In the genomic region with DNA sequence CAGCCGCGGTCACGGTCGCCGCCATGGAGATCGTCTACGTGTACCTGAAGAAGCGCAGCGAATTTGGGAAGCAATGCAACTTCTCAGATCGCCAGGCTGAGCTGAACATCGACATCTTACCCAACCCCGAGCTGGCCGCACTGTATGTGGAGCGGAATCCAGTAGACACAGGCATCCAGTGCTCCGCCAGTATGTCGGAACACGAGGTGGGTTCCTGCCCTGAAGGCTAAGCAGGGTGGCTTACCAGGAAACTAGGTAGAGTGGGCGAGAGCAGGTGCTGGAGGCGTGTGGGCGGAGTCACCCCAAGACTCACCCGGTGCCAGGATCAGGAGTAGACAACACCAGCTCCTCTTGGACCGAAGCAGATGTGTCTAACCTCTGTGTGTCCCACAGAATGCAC, we compare ENCODE assay signal across 25 mouse cellular contexts. TPM values are rescaled to one million over a fixed set of nuclear protein-coding genes. Genes with fewer than 3 reads are reported as not detected.
DNase-seq lines count a peak whose midpoint lies in the region; TF ChIP-seq lines count a peak whose summit lies in the region.
"Had no signal": no experiment of that assay in that cellular context is flagged by ENCODE, and none has a peak within 500 bp of the region (broad histone marks: within the 10 kb centered on the region; RNA-seq: fewer than 3 reads in every experiment).

No protein-coding gene starts in this region.

- H3K4me3 ChIP-seq in E14TG2a.4 (replicated peaks; ENCODE audit: low read length) (peak overlapping the region; percentile 74), ES-Bruce4 (ENCODE audit: low read depth, low read length) (peak overlapping the region; percentile 43), ES-E14 (ENCODE audit: insufficient read depth in 1 of 2, low read depth in 1 of 2, low read length in 2 of 2, poor library complexity in 1 of 2, severe bottlenecking in 1 of 2) (peak overlapping the region; percentile 52 to 69)
- H3K4me3 ChIP-seq: embryonic facial prominence, embryonic 13.5 days; embryonic facial prominence, embryonic 15.5 days; erythroblast, embryonic 14.5 days; forebrain, embryonic 10.5 days; forebrain, embryonic 12.5 days had no signal

- no peak for TF ChIP-seq POLR2A in ES-Bruce4 (IDR thresholded peaks at IDR 0.05; ENCODE audit: insufficient read depth, low read length)

- TF ChIP-seq EP300 in ES-Bruce4 (IDR thresholded peaks at IDR 0.05; ENCODE audit: insufficient read depth, low read depth, low read length), result no peak

- in situ Hi-C loops in ES-E14 (cut with MboI; ENCODE audit: low sequenced_read_pairs in 2 of 2, unreplicated experiment in 2 of 2), result loop anchor here in 1 of 2 experiments (25.0 kb wide), 1 partner anchor 179 kb away; no protein-coding TSS in a partner anchor

- H3K36me3 ChIP-seq in E14TG2a.4 (ENCODE audit: insufficient read depth, low read length), result no peaks in the 10 kb centered on the region
- no peaks in the 10 kb centered on the region for H3K36me3 ChIP-seq in ES-Bruce4 (ENCODE audit: control insufficient read depth, insufficient read depth, low read length, poor library complexity, severe bottlenecking)
- no peaks in the 10 kb centered on the region for H3K36me3 ChIP-seq in ES-E14 (ENCODE audit: control insufficient read depth, insufficient read depth, low read length, poor library complexity, severe bottlenecking)
- H3K36me3 ChIP-seq: embryonic facial prominence, embryonic 13.5 days; embryonic facial prominence, embryonic 15.5 days; forebrain, embryonic 10.5 days; forebrain, embryonic 12.5 days had no signal

- H3K27me3 ChIP-seq in E14TG2a.4 (ENCODE audit: insufficient read depth, low read length) (peaks cover 27% of the 10 kb centered on the region), ES-Bruce4 (ENCODE audit: control insufficient read depth, insufficient read depth, low read length, poor library complexity, severe bottlenecking) (no peaks in the 10 kb centered on the region)
- H3K27me3 ChIP-seq: embryonic facial prominence, embryonic 13.5 days had no signal

- H3K27ac ChIP-seq in ES-Bruce4 (ENCODE audit: insufficient read depth, low read length) (no peak overlapping the region), ES-E14 (ENCODE audit: insufficient read depth, low read depth, low read length, poor library complexity, severe bottlenecking) (no peak overlapping the region)
- H3K27ac ChIP-seq: embryonic facial prominence, embryonic 13.5 days; embryonic facial prominence, embryonic 15.5 days; forebrain, embryonic 10.5 days; forebrain, embryonic 12.5 days had no signal

- peak overlapping the region; percentile 13; the same call in 1 of the 2 replicates for H3K9ac ChIP-seq in ES-Bruce4 (ENCODE audit: low read depth, poor library complexity, severe bottlenecking)
- H3K9ac ChIP-seq in ES-E14 (ENCODE audit: insufficient read depth, low read depth, low read length, poor library complexity, severe bottlenecking), result peak overlapping the region; percentile 25
- H3K9ac ChIP-seq: embryonic facial prominence, embryonic 13.5 days; embryonic facial prominence, embryonic 15.5 days; forebrain, embryonic 12.5 days had no signal

- H3K4me1 ChIP-seq in E14TG2a.4 (replicated peaks; ENCODE audit: low read depth, low read length) (peaks cover 39% of the 10 kb centered on the region), ES-Bruce4 (ENCODE audit: control insufficient read depth, insufficient read depth, low read length) (no peaks in the 10 kb centered on the region), ES-E14 (ENCODE audit: control insufficient read depth in 2 of 2, insufficient read depth in 2 of 2, low read length in 2 of 2, poor library complexity in 1 of 2) (peaks cover 9 to 19% of the 10 kb centered on the region in 2 experiments; a peak in 3 of 4 replicates)

- H3K9me3 ChIP-seq in E14TG2a.4 (ENCODE audit: low read length), result no peaks in the 10 kb centered on the region
- H3K9me3 ChIP-seq in ES-Bruce4 (replicated peaks; ENCODE audit: control insufficient read depth, insufficient read depth, low read length, poor library complexity, severe bottlenecking), result no peaks in the 10 kb centered on the region
- H3K9me3 ChIP-seq in ES-E14 (ENCODE audit: control insufficient read depth, insufficient read depth, low read depth, low read length), result no peaks in the 10 kb centered on the region
- H3K9me3 ChIP-seq: embryonic facial prominence, embryonic 13.5 days; embryonic facial prominence, embryonic 15.5 days; forebrain, embryonic 10.5 days; forebrain, embryonic 12.5 days had no signal

- TF ChIP-seq CTCF in E14TG2a.4 (conservative IDR thresholded peaks at IDR 0.05; ENCODE audit: low read length) (no peak), ES-Bruce4 (IDR thresholded peaks at IDR 0.05; ENCODE audit: low read depth, low read length) (no peak)

- no peak for DNase-seq in ES-E14 (ENCODE audit: low read depth, low spot score)
- peak; percentile 38 for DNase-seq in WW6 (ENCODE audit: low read depth, low spot score)
- DNase-seq in layer of hippocampus, adult 8-10 months (ENCODE audit: low spot score in 2 of 2), result no peak
- no peak for DNase-seq in layer of hippocampus, postnatal 14 days (ENCODE audit: low spot score in 2 of 2)
- DNase-seq in lung, adult 18-20 months, result no peak
- DNase-seq in cerebellum, adult 8-10 months, result no peak
- DNase-seq: adrenal gland, adult 8-10 months; adrenal gland, postnatal 14 days; adrenal gland, postnatal 36 days; cerebellum, adult 11-12 months; cerebellum, adult 2 months; cerebellum, adult 9-11 months; cerebellum, postnatal 14 days; cerebellum, postnatal 36 days; embryo, embryonic 11 days had no signal

TF ChIP-seq in ES-E14, 5 proteins besides CTCF, POLR2A, EP300 and RAD21:
- TF ChIP-seq CHD2 (IDR thresholded peaks at IDR 0.05; ENCODE audit: low read depth, low read length) (no peak), ZNF384 (IDR thresholded peaks at IDR 0.05; ENCODE audit: low read depth, low read length) (no peak), ZC3H11A (IDR thresholded peaks at IDR 0.05; ENCODE audit: borderline replicate concordance, low read depth, low read length) (no peak), HCFC1 (IDR thresholded peaks at IDR 0.05; ENCODE audit: borderline replicate concordance, insufficient read depth, low read length) (no peak), MAFK (IDR thresholded peaks at IDR 0.05; ENCODE audit: insufficient read depth, low read depth, low read length) (no peak)

RNA-seq across cellular contexts. Expression of gene Dnaic2, which starts 5.7 kb away (rescaled TPM):
- polyA plus RNA-seq in ES-Bruce4 (2011; ENCODE audit: insufficient read depth, insufficient read length, low read depth, missing spikeins), result 1.3 and 1.7 TPM in 2 replicates
- total RNA-seq in ES-E14 (2012; rRNA removed), result 0.71 and 2.6 TPM in 2 replicates
- total RNA-seq in layer of hippocampus, adult 8-10 months (2022), result 1 to 10 TPM; 1.9 to 2.6 (median 2.2) TPM
- total RNA-seq in layer of hippocampus, postnatal 14 days (2021), result 1 to 10 TPM; 1.6 to 3.5 TPM
- total RNA-seq: common myeloid progenitor, adult 5-6 weeks; MEL had no signal
- polyA plus RNA-seq: activated CD4-positive, CD25-positive, alpha-beta regulatory T cell, adult 4 months; erythroblast, embryonic 14.5 days had no signal

RNA-seq across cellular contexts. Expression of gene Kif19a, which starts 32.3 kb away (rescaled TPM):
- 1.0 and 1.4 TPM in 2 replicates for polyA plus RNA-seq in ES-Bruce4 (2011; ENCODE audit: insufficient read depth, insufficient read length, low read depth, missing spikeins)
- 0.90 and 1.1 TPM in 2 replicates for total RNA-seq in ES-E14 (2012; rRNA removed)
- 1 to 10 TPM; 2.7 to 4.5 (median 3.8) TPM for total RNA-seq in layer of hippocampus, adult 8-10 months (2022)
- total RNA-seq in layer of hippocampus, postnatal 14 days (2021), result 10 to 100 TPM; 15.4 to 18.9 TPM
- total RNA-seq: common myeloid progenitor, adult 5-6 weeks; MEL had no signal
- polyA plus RNA-seq: erythroblast, embryonic 14.5 days had no signal

RNA-seq across cellular contexts. Expression of gene Ttyh2, which starts 57.7 kb away (rescaled TPM):
- polyA plus RNA-seq in ES-Bruce4 (2011; ENCODE audit: insufficient read depth, insufficient read length, low read depth, missing spikeins), result 11.7 and 11.8 TPM in 2 replicates
- 16.7 and 40.0 TPM in 2 replicates for total RNA-seq in ES-E14 (2012; rRNA removed)
- total RNA-seq in layer of hippocampus, adult 8-10 months (2022), result 10 to 100 TPM; 29.9 to 38.8 (median 36.2) TPM
- 10 to 100 TPM; 26.0 to 30.1 TPM for total RNA-seq in layer of hippocampus, postnatal 14 days (2021)
